Mouse (Mus musculus): ENCODE measurements around the gene Nudt21.

Nudt21 gene

DNA sequence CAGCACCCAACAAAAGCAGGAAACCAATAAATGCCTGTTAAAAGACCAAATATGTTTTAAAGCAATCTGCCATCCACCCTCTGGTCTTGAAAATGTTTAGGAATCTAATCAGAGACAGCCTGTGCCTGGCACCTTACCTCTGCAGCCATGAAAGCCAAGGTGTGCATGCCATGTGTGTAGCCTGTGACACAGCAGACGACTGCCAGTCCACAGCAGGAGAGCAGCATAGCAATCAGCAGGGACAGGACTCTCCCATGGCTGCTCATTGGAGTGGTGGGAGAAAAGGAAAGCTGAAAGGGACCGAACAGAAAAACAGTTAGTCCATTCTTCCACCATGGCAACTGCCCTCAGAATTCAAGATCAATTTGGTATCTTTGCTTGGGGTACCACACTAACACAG is 37.9 kb downstream of the Nudt21 start:
- in situ Hi-C loops (cut with MboI, MseI) = no loop called here

GRCm38 (mm10) chr8:93989739-93990138 is 47.1 kb downstream of the Nudt21 start:
- in situ Hi-C loops (cut with MboI, MseI) = loop anchor here (10.0 kb wide), 1 partner anchor 1795 kb away; no protein-coding TSS in a partner anchor

DNA sequence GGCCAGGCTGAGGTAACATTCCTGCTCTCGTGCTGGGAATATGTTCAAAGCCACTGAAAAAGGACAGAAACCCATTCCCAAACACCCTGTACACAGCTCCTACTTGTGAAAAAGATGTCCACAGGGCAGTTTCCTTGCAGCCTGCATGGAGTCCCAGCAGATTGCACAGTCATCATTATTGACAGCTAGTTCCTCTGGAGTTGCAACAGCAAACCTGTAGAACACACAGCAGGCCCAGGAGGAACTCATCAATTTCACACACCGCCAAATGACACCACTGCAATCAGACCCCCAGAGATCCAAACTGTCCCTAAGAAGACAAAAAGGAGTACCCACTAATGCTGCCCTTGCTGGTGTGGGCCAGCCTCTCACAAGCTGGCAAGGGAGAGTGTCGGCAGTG is 52.1 kb downstream of the Nudt21 start:
- in situ Hi-C loops (cut with MboI, MseI) = loop anchor here (10.0 kb wide), 1 partner anchor 1790 kb away; no protein-coding TSS in a partner anchor

DNA sequence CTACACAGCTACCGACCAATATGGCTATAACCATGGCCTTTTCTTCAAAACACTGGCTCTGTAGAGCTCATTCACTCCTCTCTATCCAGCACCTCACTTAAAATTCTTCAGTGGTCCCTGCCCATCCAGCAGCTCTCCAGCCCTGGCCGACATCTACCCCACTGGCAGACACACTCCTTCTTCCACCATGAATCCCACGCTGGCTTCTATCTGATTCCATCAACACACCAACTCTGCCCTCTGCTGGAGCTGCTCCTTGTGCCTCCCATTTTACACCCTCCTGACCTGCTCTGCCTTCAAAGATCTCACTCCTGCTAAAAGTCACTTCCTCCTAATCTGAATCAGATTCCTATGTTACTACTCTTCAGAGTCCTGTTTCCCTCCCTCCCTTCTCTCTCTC is 53.0 kb downstream of the Nudt21 start:
- in situ Hi-C loops (cut with MboI, MseI) = loop anchor here (10.0 kb wide), 1 partner anchor 1789 kb away; no protein-coding TSS in a partner anchor

- in situ Hi-C loops (cut with MboI, MseI) = loop anchor here (10.0 kb wide), 1 partner anchor 1787 kb away; no protein-coding TSS in a partner anchor
These were observed 55.1 kb downstream of the Nudt21 start for GRCm38 (mm10) chr8:93981679-93982215.

DNA sequence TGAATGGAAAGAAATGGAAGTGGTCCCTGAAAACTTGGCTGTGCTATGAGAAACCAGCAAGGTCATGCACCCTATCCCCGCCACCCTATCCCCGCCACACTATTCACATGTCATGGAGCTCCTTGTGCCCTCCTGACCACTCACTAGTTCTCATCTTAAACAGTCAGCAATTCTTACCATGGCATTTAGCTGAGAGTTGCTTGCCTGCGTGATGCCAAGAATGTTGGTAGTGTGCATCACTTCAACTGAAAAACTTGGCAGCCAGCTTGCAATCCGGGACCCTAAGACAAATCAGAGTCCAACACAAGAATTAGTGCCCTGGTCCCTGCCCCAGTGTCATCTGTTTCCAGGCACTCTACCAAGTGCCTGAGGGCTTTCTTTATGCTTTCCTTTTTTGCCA is 56.7 kb downstream of the Nudt21 start:
- in situ Hi-C loops (cut with MboI, MseI) = loop anchor here (10.0 kb wide), 1 partner anchor 1785 kb away; no protein-coding TSS in a partner anchor

- in situ Hi-C loops (cut with MboI, MseI) = no loop called here
These were observed 60.2 kb downstream of the Nudt21 start for GRCm38 (mm10) chr8:93976446-93977211.

DNA sequence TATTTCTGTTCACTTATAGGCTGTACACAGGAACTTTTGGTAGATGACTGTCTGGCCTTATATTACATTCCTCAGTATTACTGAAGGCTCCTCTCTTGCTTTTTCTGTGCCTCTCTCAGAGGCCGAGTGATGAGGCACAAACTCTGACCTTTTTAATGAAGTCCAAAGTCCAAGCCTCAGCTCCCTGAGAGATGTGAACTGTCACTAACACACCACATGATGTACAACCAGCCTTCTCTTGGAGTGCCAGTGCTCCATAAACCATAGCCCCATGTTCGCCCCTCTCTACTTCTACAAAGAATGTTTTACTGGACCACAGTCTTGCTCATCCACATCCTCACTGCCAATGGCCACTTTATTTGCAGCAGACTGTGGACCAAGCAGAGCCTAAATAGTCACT is 61.5 kb downstream of the Nudt21 start:
- in situ Hi-C loops (cut with MboI, MseI) = no loop called here

DNA sequence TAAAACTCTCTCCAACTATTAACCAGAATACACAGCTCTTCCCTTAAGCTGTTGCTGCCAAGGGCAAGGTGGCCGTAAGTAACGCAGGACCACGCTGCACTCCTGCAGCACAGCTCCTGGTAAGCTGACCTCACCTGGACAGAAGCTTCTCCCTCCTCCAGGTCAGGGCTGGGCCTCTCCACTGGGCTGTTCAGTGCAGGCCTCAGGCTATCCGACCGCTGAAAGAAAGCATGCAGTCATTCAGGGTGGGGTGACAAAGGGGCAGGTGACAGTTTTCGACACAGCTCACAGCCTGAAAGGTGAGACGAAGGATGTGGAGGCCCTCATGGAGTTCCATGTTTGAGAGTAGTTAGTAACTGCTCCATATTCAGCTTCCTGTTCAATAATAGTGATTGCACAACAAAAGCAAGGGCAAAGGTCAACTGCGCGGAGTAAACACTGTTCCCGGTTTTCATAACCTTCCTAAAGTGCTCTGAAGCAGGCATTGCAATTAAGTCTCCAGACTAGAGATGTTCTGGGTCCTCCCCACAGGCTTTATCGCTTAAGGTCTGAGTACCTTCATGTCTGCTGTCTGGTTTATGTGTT is 62.1 kb downstream of the Nudt21 start:
- in situ Hi-C loops (cut with MboI, MseI) = no loop called here

DNA sequence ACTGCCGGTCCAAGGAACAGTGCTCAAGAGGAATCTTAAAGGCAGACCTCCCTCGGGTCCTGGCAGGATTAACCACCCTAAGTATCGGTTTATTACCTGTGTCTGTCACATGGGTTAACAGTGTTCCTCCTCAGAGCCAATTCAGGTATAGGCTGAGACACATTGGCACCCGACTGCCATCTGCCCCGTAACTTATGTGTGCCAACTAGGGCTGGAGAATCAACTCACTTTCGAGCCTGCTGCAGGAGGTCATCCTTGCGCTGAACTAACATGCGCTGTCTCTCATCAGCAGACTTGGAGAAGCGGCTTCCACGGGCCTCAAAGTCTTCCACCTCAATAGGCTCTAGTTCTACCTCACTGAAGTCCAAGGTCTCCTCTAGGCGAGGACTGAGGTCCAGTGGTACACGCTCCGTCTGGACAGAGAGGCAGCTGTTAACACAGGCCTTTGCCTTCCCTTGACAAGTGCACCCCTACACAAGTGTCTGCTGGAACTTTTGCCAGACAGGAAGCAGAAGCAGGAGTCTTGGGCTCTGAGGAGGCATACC is 62.9 kb downstream of the Nudt21 start:
- in situ Hi-C loops (cut with MboI, MseI) = no loop called here

DNA sequence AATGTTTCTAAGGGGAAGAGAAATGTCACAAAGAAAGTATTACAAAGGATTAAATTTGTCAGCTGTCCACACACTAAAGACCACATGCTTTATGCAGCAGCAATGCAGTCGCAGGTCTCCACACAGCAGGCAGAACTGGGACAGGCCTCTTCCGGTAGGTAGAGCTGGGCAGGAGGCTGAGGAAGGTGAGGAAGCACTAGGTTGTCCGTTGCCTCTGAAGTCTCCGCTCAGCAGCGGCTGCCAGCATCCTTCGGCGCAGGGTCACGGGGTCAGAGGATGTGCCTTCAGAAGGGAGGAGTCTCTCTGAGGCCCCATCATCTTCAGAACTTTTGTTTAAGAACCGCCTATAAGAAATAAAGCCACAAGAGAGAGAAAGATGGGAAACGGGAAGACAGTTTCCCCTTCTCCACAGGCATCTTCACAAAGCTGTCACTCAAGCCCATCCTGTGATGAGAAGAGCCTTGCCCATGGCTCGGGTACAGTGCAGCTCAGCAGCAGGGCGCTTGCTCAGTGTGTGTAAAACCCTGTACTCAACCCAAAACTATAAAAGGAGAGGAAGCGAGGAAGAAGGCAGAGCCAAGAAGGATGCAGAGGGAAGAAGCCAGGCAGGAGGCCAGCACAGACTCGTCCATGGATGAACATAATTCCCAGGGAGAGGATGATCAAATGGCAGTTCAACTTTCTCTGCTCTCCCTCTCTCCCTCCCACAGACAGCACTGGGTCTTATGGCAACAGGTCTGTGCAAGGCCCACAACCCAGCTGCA is 63.7 kb downstream of the Nudt21 start:
- in situ Hi-C loops (cut with MboI, MseI) = no loop called here

DNA sequence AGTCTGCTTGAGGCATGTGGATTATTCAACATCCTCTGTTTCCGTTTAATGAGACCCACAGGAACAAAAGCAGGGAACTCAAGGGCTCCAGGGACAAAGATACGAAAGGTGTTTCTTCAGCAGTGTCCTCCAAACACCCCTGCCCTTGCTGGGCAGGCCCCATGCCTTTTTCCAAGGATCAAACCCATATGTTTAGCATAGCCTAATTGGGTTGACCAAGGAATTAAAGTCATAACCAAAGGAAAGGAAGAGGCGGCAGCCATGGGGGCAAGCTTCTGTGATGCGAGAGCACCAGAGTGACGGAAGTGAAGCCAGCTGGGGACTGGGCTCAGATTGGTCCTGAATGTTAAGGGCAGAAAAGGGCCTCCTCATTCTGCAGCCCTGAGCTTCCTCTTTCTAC is 64.6 kb downstream of the Nudt21 start:
- in situ Hi-C loops (cut with MboI, MseI) = no loop called here

DNA sequence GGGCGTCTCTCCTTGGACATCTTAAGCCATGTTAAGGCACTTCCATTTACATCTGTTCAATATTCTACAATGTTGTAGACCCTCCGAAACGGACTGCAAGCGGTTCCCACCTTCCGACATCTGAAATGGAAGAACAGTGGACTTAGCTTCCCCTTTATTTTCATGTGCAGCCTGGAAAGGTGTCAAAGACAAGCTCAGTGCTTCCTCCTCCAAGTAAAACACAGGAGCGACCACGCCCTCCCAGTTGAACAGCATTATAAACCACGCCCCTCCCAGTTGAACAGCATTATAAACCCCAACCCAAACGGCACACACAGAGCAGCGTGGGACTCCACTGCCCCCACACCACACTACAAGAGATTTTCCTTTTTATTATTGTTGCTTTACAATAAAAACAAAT is 65.4 kb downstream of the Nudt21 start:
- in situ Hi-C loops (cut with MboI, MseI) = no loop called here

- in situ Hi-C loops (cut with MboI, MseI) = no loop called here
These were observed 67.0 kb downstream of the Nudt21 start for GRCm38 (mm10) chr8:93969626-93970340.

DNA sequence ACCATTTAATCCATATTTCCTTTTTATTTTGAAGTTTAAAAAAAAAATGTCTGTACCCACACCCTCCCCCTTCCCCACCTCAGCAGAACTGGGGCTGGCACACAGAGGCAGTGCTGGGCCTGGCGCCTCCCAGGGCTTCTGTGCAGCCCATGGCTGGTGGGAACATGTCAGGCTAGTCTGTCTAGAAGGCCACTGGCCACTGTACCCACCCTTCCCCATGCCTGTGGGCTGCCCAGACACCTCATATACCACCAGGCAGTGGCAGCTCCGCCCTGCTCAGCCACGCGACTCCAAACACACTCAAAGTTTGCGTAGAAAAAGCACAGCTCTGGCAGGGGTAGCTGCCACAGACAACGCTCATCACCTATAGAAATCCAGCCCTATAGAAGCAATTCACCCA is 68.5 kb downstream of the Nudt21 start:
- in situ Hi-C loops (cut with MboI, MseI) = no loop called here

Measured in regulatory T cell (primary cell).